Mouse (Mus musculus): ENCODE results near the gene Eif2b1. TPM values are rescaled to one million over a fixed set of nuclear protein-coding genes. Genes with fewer than 3 reads are reported as not detected.
A peak's percentile ranks its signal among the peaks of the same experiment; 100 is the strongest.

Eif2b1 gene
- total and polyA plus RNA-seq, 3 experiments = 10.3 to 72.5 (median 46.8) TPM

DNA sequence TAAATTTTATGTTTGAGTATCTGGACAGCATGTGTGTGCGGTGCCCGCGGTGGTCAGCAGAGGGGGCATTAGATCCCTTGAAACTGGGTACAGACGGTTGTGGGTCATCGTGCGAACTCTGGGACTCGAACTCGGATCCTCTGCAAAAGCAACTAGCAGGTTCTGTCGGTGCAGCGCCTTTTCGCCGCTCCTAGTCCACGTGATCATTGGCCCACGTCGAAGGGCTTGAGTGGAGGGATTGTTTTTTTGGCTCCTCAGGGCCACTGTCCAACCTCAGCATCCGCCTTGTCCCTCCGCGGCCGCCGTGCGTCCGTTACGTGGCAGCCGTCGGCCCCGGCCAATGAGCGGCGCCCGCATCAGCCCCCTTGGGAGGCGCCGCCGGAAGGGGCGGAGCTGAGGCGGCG lies 38.5 kb downstream of the Eif2b1 start, which contains the start of gene Tmed2:
Gene Tmed2, plus strand, starts transcription at position 313 of the 404 bp plus-strand sequence.
- peak; percentile 73 for ATAC-seq (ENCODE audit: extremely low read depth, insufficient number of reproducible peaks, low FRiP score, poor library complexity, severe bottlenecking)
- peaks cover 5% of the 10 kb centered on the region; the same call in 1 of the 2 replicates for H3K27me3 ChIP-seq (ENCODE audit: insufficient read depth, low read length)
- no peak for TF ChIP-seq GATA1 (IDR thresholded peaks at IDR 0.05; ENCODE audit: borderline replicate concordance, low read length)
- peak within 1 kb of the TSS; percentile 90 for H3K4me3 ChIP-seq (ENCODE audit: low read depth, low read length)
- H3K4me1 ChIP-seq (ENCODE audit: insufficient read depth, low read depth, low read length) = peaks cover 48% of the 10 kb centered on the region
- peaks cover 35% of the 10 kb centered on the region for H3K36me3 ChIP-seq (replicated peaks)
- DNase-seq (ENCODE audit: low spot score) = peak; percentile 99
- no peaks in the 10 kb centered on the region for H3K9me3 ChIP-seq (replicated peaks)

DNA sequence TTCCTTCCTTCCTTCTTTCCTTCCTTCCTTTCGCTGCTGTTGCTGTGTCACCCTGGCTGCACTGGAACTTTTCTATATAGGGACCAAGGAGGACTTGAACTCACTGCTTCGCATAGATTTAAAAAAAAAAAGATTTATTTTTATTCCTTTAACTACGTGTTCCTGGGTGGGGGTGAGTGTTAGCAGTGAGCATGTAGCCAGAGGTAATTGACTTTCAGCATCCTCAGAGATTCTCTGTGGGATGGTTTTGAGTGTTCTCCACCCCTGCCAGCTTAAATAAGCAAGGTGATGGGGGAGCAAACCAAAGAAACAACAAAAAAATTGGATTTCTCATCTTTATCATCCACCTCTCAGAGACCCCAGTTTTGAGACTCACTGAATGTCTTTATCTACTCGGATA lies 39.0 kb downstream of the Eif2b1 start:
- H3K4me1 ChIP-seq (ENCODE audit: insufficient read depth, low read depth, low read length) = peaks cover 49% of the 10 kb centered on the region
- peak overlapping the region; percentile 90; the same call in 1 of the 2 replicates for H3K4me3 ChIP-seq (ENCODE audit: low read depth, low read length)
- peaks cover 30% of the 10 kb centered on the region for H3K36me3 ChIP-seq (replicated peaks)
- no peak for DNase-seq (ENCODE audit: low spot score)
- no peaks in the 10 kb centered on the region for H3K9me3 ChIP-seq (replicated peaks)
- ATAC-seq (ENCODE audit: extremely low read depth, insufficient number of reproducible peaks, low FRiP score, poor library complexity, severe bottlenecking) = no peak
- H3K27me3 ChIP-seq (ENCODE audit: insufficient read depth, low read length) = peaks cover 5% of the 10 kb centered on the region; the same call in 1 of the 2 replicates
- TF ChIP-seq GATA2 (IDR thresholded peaks at IDR 0.05; ENCODE audit: borderline replicate concordance, low read depth, low read length) (no peak), CTCF (IDR thresholded peaks at IDR 0.05; ENCODE audit: low read depth, low read length) (no peak), POLR2AphosphoS5 (IDR thresholded peaks at IDR 0.05; ENCODE audit: insufficient replicate concordance, low read depth, low read length) (no peak), TAL1 (conservative IDR thresholded peaks at IDR 0.05; ENCODE audit: low read depth, low read length) (no peak), GATA1 (IDR thresholded peaks at IDR 0.05; ENCODE audit: borderline replicate concordance, low read length) (no peak)

- Histone ChIP-seq H3K9me3 (replicated peaks) (no peaks in the 10 kb centered on the region), H3K4me1 (ENCODE audit: insufficient read depth, low read depth, low read length) (peaks cover 45% of the 10 kb centered on the region), H3K36me3 (replicated peaks) (peaks cover 22% of the 10 kb centered on the region), H3K4me3 (ENCODE audit: low read depth, low read length) (no peak overlapping the region), H3K27me3 (ENCODE audit: insufficient read depth, low read length) (peaks cover 5% of the 10 kb centered on the region; the same call in 1 of the 2 replicates)
- ATAC-seq (ENCODE audit: extremely low read depth, insufficient number of reproducible peaks, low FRiP score, poor library complexity, severe bottlenecking) (peak; percentile 42; the same call in 1 of the 2 replicates), DNase-seq (ENCODE audit: low spot score) (peak; percentile 54)
- TF ChIP-seq POLR2AphosphoS5 (IDR thresholded peaks at IDR 0.05; ENCODE audit: insufficient replicate concordance, low read depth, low read length) (no peak), CTCF (IDR thresholded peaks at IDR 0.05; ENCODE audit: low read depth, low read length) (0 out of 2 replicates have a peak, but pooled peaks have one; percentile 1), GATA2 (IDR thresholded peaks at IDR 0.05; ENCODE audit: borderline replicate concordance, low read depth, low read length) (no peak), TAL1 (conservative IDR thresholded peaks at IDR 0.05; ENCODE audit: low read depth, low read length) (no peak), GATA1 (IDR thresholded peaks at IDR 0.05; ENCODE audit: borderline replicate concordance, low read length) (no peak)
Observed at GRCm38 (mm10) chr5:124538813-124539792, 39.8 kb downstream of the Eif2b1 start.

DNA sequence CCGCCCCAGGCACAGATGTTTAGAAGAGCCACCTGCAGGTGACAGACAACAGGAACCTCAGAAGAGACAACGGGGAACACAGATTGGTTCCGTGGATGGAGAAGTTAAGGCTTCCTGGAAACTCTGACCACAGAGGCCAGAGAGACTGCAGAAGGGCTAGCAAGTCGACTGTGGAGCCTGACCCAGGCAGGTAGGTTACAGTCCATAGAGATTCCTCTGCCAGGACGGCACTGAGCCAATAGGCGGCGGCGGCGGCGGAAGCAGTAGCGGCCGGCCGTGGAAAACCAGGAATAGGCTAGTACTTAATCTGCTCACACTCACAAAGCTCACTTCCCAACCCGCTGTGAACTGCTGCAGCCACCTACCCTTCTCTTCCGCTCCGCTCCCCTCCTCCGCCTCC lies 42.2 kb downstream of the Eif2b1 start:
- Histone ChIP-seq H3K4me1 (ENCODE audit: insufficient read depth, low read depth, low read length) (peaks cover 31% of the 10 kb centered on the region), H3K9me3 (replicated peaks) (no peaks in the 10 kb centered on the region), H3K4me3 (ENCODE audit: low read depth, low read length) (peak overlapping the region; percentile 61; the same call in 1 of the 2 replicates), H3K36me3 (replicated peaks) (peaks cover under 1% of the 10 kb centered on the region), H3K27me3 (ENCODE audit: insufficient read depth, low read length) (peaks cover 14% of the 10 kb centered on the region)
- ATAC-seq (ENCODE audit: extremely low read depth, insufficient number of reproducible peaks, low FRiP score, poor library complexity, severe bottlenecking) (no peak), DNase-seq (ENCODE audit: low spot score) (no peak)
- no peak for TF ChIP-seq POLR2AphosphoS5 (IDR thresholded peaks at IDR 0.05; ENCODE audit: insufficient replicate concordance, low read depth, low read length)
- TF ChIP-seq CTCF (IDR thresholded peaks at IDR 0.05; ENCODE audit: low read depth, low read length) = no peak
- TF ChIP-seq GATA2 (IDR thresholded peaks at IDR 0.05; ENCODE audit: borderline replicate concordance, low read depth, low read length) = no peak
- no peak for TF ChIP-seq GATA1 (IDR thresholded peaks at IDR 0.05; ENCODE audit: borderline replicate concordance, low read length)
- no peak for TF ChIP-seq TAL1 (conservative IDR thresholded peaks at IDR 0.05; ENCODE audit: low read depth, low read length)

GRCm38 (mm10) chr5:124535016-124535415 lies 43.9 kb downstream of the Eif2b1 start:
- no peak for TF ChIP-seq POLR2AphosphoS5 (IDR thresholded peaks at IDR 0.05; ENCODE audit: insufficient replicate concordance, low read depth, low read length)
- no peak for TF ChIP-seq GATA2 (IDR thresholded peaks at IDR 0.05; ENCODE audit: borderline replicate concordance, low read depth, low read length)
- TF ChIP-seq GATA1 (IDR thresholded peaks at IDR 0.05; ENCODE audit: borderline replicate concordance, low read length) = no peak
- TF ChIP-seq CTCF (IDR thresholded peaks at IDR 0.05; ENCODE audit: low read depth, low read length) = no peak
- no peak for TF ChIP-seq TAL1 (conservative IDR thresholded peaks at IDR 0.05; ENCODE audit: low read depth, low read length)
- H3K9me3 ChIP-seq (replicated peaks) = no peaks in the 10 kb centered on the region
- H3K27me3 ChIP-seq (ENCODE audit: insufficient read depth, low read length) = peaks cover 30% of the 10 kb centered on the region
- H3K36me3 ChIP-seq (replicated peaks) = no peaks in the 10 kb centered on the region
- peaks cover 46% of the 10 kb centered on the region for H3K4me1 ChIP-seq (ENCODE audit: insufficient read depth, low read depth, low read length)
- ATAC-seq (ENCODE audit: extremely low read depth, insufficient number of reproducible peaks, low FRiP score, poor library complexity, severe bottlenecking) (no peak), DNase-seq (ENCODE audit: low spot score) (no peak)
- no peak overlapping the region for H3K4me3 ChIP-seq (ENCODE audit: low read depth, low read length)

- Histone ChIP-seq H3K36me3 (replicated peaks) (no peaks in the 10 kb centered on the region), H3K27me3 (ENCODE audit: insufficient read depth, low read length) (peaks cover 43% of the 10 kb centered on the region), H3K4me3 (ENCODE audit: low read depth, low read length) (no peak overlapping the region), H3K9me3 (replicated peaks) (no peaks in the 10 kb centered on the region), H3K4me1 (ENCODE audit: insufficient read depth, low read depth, low read length) (peaks cover 41% of the 10 kb centered on the region)
- no peak for TF ChIP-seq POLR2AphosphoS5 (IDR thresholded peaks at IDR 0.05; ENCODE audit: insufficient replicate concordance, low read depth, low read length)
- DNase-seq (ENCODE audit: low spot score) = no peak
- ATAC-seq (ENCODE audit: extremely low read depth, insufficient number of reproducible peaks, low FRiP score, poor library complexity, severe bottlenecking) = no peak
Observed at GRCm38 (mm10) chr5:124532451-124532850, 46.5 kb downstream of the Eif2b1 start.

All from G1E (cell line).